Mouse (Mus musculus): Measurements from ENCODE around the gene Gm17606.
A peak's percentile ranks its signal among the peaks of the same experiment; 100 is the strongest.
"Not testable (repeated sequence)": the region's sequence is repeated elsewhere in the genome, so short reads cannot be mapped to it uniquely, and the experiment has no call there.

The Gm17606 gene

DNA sequence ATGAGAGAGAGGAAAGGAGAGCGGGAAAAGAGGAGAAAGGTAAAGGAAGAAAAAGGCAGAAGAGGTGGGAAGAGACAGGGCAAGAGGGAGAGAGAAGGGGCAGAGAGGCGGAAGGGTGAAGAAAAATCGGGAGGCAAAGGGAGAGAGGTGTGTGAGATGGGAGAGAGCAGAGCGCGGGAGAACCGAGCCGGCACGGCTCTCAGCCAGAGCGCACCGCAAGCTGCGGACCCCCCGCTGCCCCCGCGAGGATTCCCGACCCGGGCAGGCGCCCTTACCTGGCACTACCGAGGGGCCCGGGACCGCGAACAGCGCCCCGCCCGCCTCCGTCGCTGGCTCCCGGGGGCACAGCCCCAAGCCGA is at the start of gene Gm17606:
Gene Gm17606 (plus strand): TSS at position 7 of the 359 bp plus-strand sequence.
- no peak for DNase-seq

DNA sequence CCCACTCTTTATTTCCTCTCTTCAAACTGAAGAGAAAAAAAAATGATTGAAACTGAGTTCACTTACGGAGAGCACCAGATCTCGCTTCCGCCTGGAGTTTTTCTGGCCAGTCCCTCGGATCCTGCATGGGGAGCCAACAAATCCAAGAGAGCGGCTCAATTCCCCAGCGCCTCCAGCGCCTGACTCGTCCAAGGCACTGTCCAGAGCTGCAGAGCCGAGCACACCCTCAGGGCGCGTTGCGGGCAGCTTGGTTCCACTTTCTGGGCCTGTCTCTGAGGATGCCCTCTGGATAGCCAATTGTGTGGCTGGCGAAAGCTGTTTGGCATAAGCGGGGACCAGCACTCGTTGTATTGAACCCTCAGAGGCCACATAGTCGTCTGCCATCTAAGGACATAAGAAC is 49.7 kb upstream of the Gm17606 start:
- DNase-seq: no peak

GRCm38 (mm10) chr14:54592319-54592934 is 48.3 kb upstream of the Gm17606 start:
- DNase-seq: peak; percentile 63 to 73

GRCm38 (mm10) chr14:54594055-54594454 is 46.7 kb upstream of the Gm17606 start:
- no peak for DNase-seq

- DNase-seq: no peak
Measured at GRCm38 (mm10) chr14:54594631-54595414, 45.9 kb upstream of the Gm17606 start.

DNA sequence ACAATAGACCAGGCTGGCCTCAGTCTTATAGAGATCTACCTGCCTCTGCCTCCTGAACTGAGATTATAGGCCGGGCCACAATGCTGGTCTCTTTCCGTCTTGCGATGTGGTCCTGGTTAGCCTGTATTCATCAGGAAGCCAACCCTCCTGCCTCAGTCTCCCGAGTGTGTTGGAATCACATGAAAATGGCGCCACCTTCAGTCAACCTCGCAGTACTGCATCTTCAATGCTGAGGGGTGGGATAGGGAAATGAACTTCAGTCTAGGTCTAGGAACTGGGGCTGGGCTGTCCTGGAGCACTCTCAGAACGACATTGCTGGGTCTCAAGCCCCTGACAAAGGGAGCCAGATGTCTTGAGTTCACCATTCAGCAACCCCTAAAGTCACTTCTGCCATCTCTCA is 43.7 kb upstream of the Gm17606 start:
- DNase-seq: no peak

DNA sequence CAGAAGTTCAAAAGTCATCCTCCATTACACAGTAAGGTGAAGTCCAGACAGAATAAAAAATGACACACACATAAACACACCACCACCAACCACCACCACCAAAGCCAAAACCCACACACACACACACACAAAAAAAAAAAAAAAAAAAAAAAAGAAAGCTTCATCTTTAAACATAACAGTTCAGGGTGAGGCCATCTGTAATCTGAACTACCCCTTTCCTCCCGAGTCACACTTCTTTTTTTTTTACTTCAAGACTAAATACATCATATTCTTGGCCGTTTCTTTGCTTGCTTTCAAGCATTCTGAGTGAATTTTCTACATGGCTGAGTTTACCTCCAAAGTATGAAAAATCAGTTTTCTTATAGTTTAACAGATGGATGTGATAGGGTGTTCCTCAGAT is 39.2 kb upstream of the Gm17606 start:
- DNase-seq: no peak

GRCm38 (mm10) chr14:54602613-54603012 is 38.1 kb upstream of the Gm17606 start:
- DNase-seq: peak; percentile 20 to 38

- peak; percentile 96 to 98 for DNase-seq
Measured at GRCm38 (mm10) chr14:54603038-54603654, 37.6 kb upstream of the Gm17606 start.

DNA sequence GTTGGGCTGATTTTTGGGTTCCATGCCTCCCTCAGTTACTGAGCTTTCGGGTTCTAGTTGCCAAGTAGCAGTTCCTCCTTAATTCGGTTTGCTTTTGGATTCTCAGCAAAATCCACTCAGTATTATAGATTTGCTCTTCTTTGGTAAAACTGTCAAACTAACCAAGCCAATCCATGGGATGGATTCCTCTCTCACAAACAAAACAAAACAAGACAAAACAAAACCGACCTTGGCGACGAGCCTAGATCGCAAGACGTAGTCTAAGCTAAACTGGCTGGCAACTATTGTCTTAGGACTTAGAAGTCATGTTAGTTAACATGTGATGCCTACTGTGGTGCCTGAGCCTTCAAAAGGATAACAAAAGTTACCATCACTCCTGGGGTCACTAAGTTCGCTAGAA is 37.1 kb upstream of the Gm17606 start:
- DNase-seq: no peak

DNA sequence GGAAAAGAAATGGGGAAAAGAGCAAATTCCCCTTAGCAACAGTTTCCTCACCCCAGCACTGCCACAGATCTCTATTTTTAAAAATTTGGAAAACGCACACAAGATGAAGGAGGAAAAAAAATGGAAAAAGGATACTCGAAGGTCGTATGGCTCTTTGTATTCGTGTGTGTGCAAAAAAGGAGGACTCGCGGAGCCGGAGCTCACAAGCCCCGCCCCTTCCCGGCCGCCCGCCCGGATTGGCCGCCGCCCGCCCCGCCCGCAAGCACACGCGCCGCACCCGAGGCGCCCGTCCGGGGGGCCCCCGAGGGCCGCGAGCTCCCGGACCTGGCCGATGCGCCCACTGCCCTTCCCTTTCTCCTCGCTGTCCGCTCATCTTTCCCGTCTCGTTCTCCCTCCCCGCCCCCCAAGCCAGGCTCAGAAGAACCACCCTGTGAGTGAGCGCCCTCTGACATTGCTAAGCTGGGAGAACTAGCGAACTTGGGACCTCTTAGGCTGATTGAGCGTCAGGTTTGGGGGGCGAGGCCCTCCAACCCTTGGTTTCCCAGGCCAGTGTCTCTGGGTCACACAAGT is 34.9 kb upstream of the Gm17606 start, which contains the start of gene 4931414P19Rik:
Gene 4931414P19Rik (minus strand): TSS at position 242 of the 570 bp plus-strand sequence.
- peak; percentile 91 to 95 for DNase-seq

DNA sequence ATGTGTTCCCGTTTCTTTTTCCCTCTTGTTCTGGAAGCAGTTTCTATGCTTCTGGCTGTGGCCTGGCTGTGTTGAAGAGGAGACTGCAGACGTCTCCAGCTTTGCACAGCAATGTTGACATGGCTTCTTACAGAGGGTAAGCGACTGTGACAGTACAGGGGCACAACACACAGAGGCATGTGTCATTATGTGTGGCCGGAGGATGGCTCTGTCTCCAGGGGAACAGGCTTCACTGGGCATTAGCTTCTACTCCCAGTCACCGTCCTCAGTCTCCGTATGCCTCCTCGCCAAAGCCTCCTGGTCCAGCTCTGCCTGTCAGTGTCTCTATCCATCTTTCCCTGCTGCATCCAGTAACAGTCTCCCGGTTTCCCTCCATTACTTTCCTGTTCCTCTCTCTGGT is 33.5 kb upstream of the Gm17606 start:
- DNase-seq: no peak

DNA sequence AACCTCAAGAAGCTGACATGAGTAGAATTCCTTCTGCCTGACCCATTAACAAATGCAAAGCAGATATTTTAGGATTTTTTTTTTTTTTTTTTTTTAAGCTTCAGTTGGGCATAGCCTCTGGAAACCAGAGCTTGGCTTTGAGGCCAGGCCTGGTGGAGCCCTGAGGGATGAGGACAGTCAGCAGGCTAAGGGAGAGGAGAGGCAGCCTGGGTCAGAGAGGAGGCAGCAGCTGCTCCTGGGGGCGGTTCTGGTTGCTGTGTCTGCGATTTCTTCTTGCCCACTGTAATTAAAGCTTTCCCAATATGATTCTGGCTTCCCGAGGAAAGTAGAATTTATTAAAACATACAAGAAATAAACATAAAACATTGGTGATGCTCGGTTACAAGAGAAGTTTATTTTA is 31.5 kb upstream of the Gm17606 start:
- DNase-seq: no peak

GRCm38 (mm10) chr14:54609962-54610361 is 30.8 kb upstream of the Gm17606 start:
- DNase-seq: peak in 1 of 2 experiments; percentile 34

- DNase-seq: no peak
Measured at GRCm38 (mm10) chr14:54610648-54611047, 30.1 kb upstream of the Gm17606 start.

DNA sequence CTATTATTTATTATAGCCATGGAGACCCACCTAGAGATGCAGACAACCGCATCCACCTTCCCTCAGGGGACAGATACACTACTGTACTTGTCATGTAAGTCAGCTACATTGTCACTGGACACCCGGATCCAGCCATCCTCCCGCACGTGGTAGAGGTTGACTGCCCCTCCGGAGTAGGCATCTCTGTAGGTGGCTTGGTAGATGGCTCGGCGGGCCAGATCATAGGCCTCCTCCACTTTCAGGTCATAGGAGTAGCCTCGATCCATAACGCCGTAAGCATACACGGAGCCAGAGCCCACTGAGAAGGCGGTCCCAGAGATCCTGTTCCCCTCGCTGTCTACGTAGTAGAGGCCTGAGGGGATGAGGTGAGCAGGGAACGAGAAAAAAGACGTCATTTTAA is 26.6 kb upstream of the Gm17606 start:
- DNase-seq: not testable (repeated sequence)

GRCm38 (mm10) chr14:54616226-54616825 is 24.4 kb upstream of the Gm17606 start:
- DNase-seq: no peak

DNA sequence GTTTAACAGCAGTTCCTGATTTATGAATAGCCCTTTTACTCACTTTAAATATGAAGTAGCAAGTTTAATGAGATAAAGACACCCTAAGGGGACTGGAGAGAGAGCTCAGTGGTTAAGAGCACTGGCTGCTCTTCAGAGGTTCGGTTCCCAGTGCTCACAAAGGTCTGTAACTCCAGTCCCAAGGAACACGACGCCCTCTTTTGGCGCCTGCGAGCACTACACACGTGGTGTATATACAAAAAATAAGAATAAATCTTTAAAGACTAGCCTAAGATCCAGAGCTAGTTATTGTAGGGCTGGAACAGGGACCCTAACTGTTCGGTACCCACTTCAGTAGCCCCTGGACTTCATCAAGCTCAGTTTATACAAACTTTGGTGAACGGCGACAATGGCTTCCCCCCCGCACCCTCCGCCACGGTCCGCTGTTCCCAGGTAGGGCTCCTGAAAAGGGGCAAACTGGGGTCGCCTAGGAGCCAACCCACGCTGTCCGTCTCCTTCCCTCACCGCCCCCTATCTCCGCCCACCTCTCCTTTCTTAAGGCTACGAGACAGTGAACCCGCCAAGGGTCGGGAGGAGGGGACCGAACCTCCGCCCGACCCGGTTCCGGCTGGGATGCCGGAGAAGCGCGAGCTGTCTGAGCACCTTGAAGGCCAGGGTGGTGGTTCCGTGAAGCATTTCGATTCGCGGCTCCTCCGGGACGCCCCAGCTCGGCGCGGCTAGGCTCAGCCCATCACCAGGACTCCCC is 23.4 kb upstream of the Gm17606 start:
- DNase-seq: peak; percentile 41 to 54

GRCm38 (mm10) chr14:54617897-54618365 is 22.8 kb upstream of the Gm17606 start, which contains the start of gene Psmb5:
Psmb5 (minus strand) TSS chr14:54618022.
- peak; percentile 91 to 95 for DNase-seq

- DNase-seq: no peak
Measured at GRCm38 (mm10) chr14:54621133-54621532, 19.6 kb upstream of the Gm17606 start, which contains the start of gene Psmb11. Psmb11 (plus strand) TSS chr14:54621433.

DNA sequence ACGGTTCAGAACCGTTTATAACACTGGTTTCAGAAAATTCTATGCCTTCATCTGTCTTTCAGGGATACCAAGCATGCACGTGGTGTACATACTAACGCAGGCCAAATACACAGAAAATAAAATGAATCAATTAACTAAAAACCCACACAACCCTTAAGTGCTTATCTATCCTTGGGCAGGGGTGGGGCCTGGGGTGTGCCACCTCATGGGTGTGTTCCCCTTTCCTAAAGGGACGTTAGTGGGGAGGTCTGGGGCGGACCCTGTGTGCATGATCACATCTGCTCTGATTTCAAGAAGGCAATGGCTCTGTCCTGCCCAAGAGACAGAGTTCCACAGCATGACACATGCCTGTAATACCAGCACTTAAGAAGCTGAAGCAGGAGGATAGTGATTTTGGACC is 17.4 kb upstream of the Gm17606 start:
- DNase-seq: no peak

- no peak for DNase-seq
Measured at GRCm38 (mm10) chr14:54624976-54625375, 15.8 kb upstream of the Gm17606 start.
